In the genomic region with DNA sequence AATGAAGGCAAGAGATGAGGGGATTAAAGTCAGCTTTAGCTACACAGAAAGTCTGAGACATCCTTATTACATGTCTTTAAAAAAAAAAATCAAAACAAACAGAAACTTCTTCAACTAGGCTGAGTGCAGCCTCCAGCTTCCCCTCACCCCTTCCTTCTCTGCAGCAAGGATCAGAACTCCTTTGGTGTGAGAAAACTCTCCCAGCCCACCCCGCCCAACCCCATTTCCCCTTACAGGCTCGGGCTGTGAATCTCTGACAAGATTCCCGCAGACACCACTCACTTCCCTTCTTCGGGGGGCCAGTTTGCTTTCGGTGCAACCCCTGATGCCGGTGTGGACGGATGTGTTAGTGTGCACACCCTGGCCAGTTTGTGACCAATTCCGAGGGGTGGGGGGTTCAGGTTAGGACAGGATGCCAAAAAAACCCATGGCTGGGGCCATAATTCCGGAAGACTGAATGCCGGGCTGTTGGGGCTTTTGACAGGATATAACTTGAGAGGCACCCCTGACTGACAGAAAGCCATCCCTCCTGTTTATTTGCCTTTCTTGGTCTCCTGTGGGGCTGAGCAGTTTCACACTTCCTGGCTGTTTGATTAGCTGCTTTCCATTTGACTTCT, we compare ENCODE assay signal across 10 mouse cellular contexts. TPM values are rescaled to one million over a fixed set of nuclear protein-coding genes. Genes with fewer than 3 reads are reported as not detected.
DNase-seq lines count a peak whose midpoint lies in the region; ATAC-seq and TF ChIP-seq lines count a peak whose summit lies in the region.
"Had no signal": no experiment of that assay in that cellular context is flagged by ENCODE, and none has a peak within 500 bp of the region (broad histone marks: within the 10 kb centered on the region; RNA-seq: fewer than 3 reads in every experiment).

No protein-coding gene starts in this region.

- H3K4me2 ChIP-seq in lung, embryonic 15.5 days, result peak overlapping the region; percentile 49
- peak overlapping the region; percentile 50 for H3K4me2 ChIP-seq in intestine, embryonic 16.5 days (ENCODE audit: low read depth, low read length)
- 0 out of 2 replicates have a peak overlapping the region, but pooled peaks have one; percentile 11 for H3K4me2 ChIP-seq in neural tube, embryonic 13.5 days

- no peaks in the 10 kb centered on the region for H3K36me3 ChIP-seq in lung, embryonic 15.5 days
- H3K36me3 ChIP-seq in intestine, embryonic 16.5 days (ENCODE audit: control insufficient read depth, insufficient read depth, low read length), result no peaks in the 10 kb centered on the region
- no peaks in the 10 kb centered on the region for H3K36me3 ChIP-seq in neural tube, embryonic 13.5 days

- ATAC-seq in lung, embryonic 15.5 days (ENCODE audit: borderline replicate concordance, extremely low read depth, low FRiP score, low TSS enrichment), result no peak
- ATAC-seq in common myeloid progenitor, adult 5-6 weeks (replicated peaks; ENCODE audit: low read depth, poor library complexity, severe bottlenecking), result peak; percentile 62
- ATAC-seq in intestine, embryonic 16.5 days, result no peak
- no peak for ATAC-seq in neural tube, embryonic 13.5 days (ENCODE audit: low read depth)
- ATAC-seq: midbrain, embryonic 16.5 days had no signal

- H3K9me3 ChIP-seq in lung, embryonic 15.5 days, result no peaks in the 10 kb centered on the region
- no peaks in the 10 kb centered on the region for H3K9me3 ChIP-seq in intestine, embryonic 16.5 days (ENCODE audit: control insufficient read depth, low read length)
- no peaks in the 10 kb centered on the region for H3K9me3 ChIP-seq in neural tube, embryonic 13.5 days

- peaks cover 4% of the 10 kb centered on the region; the same call in 1 of the 2 replicates for H3K4me1 ChIP-seq in lung, embryonic 15.5 days
- H3K4me1 ChIP-seq in lung, adult 2 months (ENCODE audit: control insufficient read depth, insufficient read depth, low read length), result no peaks in the 10 kb centered on the region; the same call in 1 of the 2 replicates
- H3K4me1 ChIP-seq in intestine, embryonic 16.5 days (ENCODE audit: control insufficient read depth, insufficient read depth, low read length), result peaks cover 4% of the 10 kb centered on the region; the same call in 1 of the 2 replicates
- no peaks in the 10 kb centered on the region for H3K4me1 ChIP-seq in neural tube, embryonic 13.5 days (replicated peaks)

- no peak overlapping the region for H3K27ac ChIP-seq in lung, embryonic 15.5 days
- H3K27ac ChIP-seq in intestine, embryonic 16.5 days (ENCODE audit: low read length), result no peak overlapping the region
- H3K27ac ChIP-seq in neural tube, embryonic 13.5 days (replicated peaks), result no peak overlapping the region

- 6% methylated on average over 10 of the region's 10 CpGs for WGBS in lung, embryonic 15.5 days
- WGBS in lung, adult 2 months, result 7% methylated on average over 10 of the region's 10 CpGs
- WGBS in intestine, embryonic 16.5 days, result 21% methylated on average over 10 of the region's 10 CpGs
- WGBS in neural tube, embryonic 13.5 days, result 54% methylated on average over 10 of the region's 10 CpGs

- peak overlapping the region; percentile 16; the same call in 1 of the 2 replicates for H3K4me3 ChIP-seq in lung, embryonic 15.5 days
- no peak overlapping the region for H3K4me3 ChIP-seq in lung, adult 2 months (replicated peaks; ENCODE audit: extremely low read depth, low read depth, low read length)
- H3K4me3 ChIP-seq in intestine, embryonic 16.5 days (ENCODE audit: low read length), result peak overlapping the region; percentile 20
- no peak overlapping the region; the same call in 1 of the 2 replicates for H3K4me3 ChIP-seq in neural tube, embryonic 13.5 days

- no peak for TF ChIP-seq POLR2A in lung, adult 2 months (IDR thresholded peaks at IDR 0.05; ENCODE audit: borderline replicate concordance, extremely low read depth, low read depth, low read length)

- H3K27me3 ChIP-seq in lung, embryonic 15.5 days, result no peaks in the 10 kb centered on the region
- H3K27me3 ChIP-seq in intestine, embryonic 16.5 days (replicated peaks; ENCODE audit: control insufficient read depth, insufficient read depth, low read length), result no peaks in the 10 kb centered on the region
- no peaks in the 10 kb centered on the region for H3K27me3 ChIP-seq in neural tube, embryonic 13.5 days

- no peak overlapping the region for H3K9ac ChIP-seq in lung, embryonic 15.5 days
- H3K9ac ChIP-seq in intestine, embryonic 16.5 days (ENCODE audit: low read depth, low read length), result peak overlapping the region; percentile 39; the same call in 1 of the 2 replicates
- no peak overlapping the region for H3K9ac ChIP-seq in neural tube, embryonic 13.5 days

- TF ChIP-seq CTCF in lung, adult 2 months (IDR thresholded peaks at IDR 0.05; ENCODE audit: insufficient read depth, low read length), result no peak

- no peak for DNase-seq in lung, adult 2 months
- no peak for DNase-seq in layer of hippocampus, adult 8-10 months (ENCODE audit: low spot score in 2 of 2)
- DNase-seq in adrenal gland, adult 8-10 months, result no peak
- no peak for DNase-seq in kidney, postnatal 25 days
- DNase-seq: kidney, postnatal 36 days had no signal

RNA-seq across cellular contexts. Expression of gene Lrrc43, which starts 18.2 kb away (rescaled TPM):
- polyA plus RNA-seq in lung, embryonic 15.5 days (2015; fragmentation: Nextera tagmentation; extraction: Ambion mirVana), result 0.60 and 0.65 TPM in 2 replicates
- polyA plus RNA-seq in lung, adult 2 months (2012; rRNA removed), result 3.4 and 3.8 TPM in 2 replicates
- total RNA-seq in common myeloid progenitor, adult 5-6 weeks (2017), result not detected in 2 replicates
- polyA plus RNA-seq in intestine, embryonic 16.5 days (2015; fragmentation: Nextera tagmentation; extraction: Ambion mirVana), result not detected in 2 replicates
- 0.10 TPM in 1 of 2 replicates, not detected in the other for polyA plus RNA-seq in neural tube, embryonic 13.5 days (2015; fragmentation: Nextera tagmentation; extraction: Ambion mirVana)
- under 1 TPM; 0.72 to 0.93 (median 0.85) TPM for total RNA-seq in layer of hippocampus, adult 8-10 months (2022)
- total RNA-seq in adrenal gland, adult 8-10 months (2022), result not detected

RNA-seq across cellular contexts. Expression of gene Il31, which starts 18.4 kb away (rescaled TPM):
- polyA plus RNA-seq in lung, embryonic 15.5 days (2015; fragmentation: Nextera tagmentation; extraction: Ambion mirVana), result not detected in 2 replicates
- not detected in 2 replicates for polyA plus RNA-seq in lung, adult 2 months (2012; rRNA removed)
- total RNA-seq in common myeloid progenitor, adult 5-6 weeks (2017), result not detected in 2 replicates
- polyA plus RNA-seq in intestine, embryonic 16.5 days (2015; fragmentation: Nextera tagmentation; extraction: Ambion mirVana), result not detected in 2 replicates
- polyA plus RNA-seq in neural tube, embryonic 13.5 days (2015; fragmentation: Nextera tagmentation; extraction: Ambion mirVana), result not detected in 2 replicates
- total RNA-seq in layer of hippocampus, adult 8-10 months (2022), result not detected
- not detected for total RNA-seq in adrenal gland, adult 8-10 months (2022)
- polyA plus RNA-seq: midbrain, embryonic 16.5 days had no signal

RNA-seq across cellular contexts. Expression of gene B3gnt4, which starts 39.4 kb away (rescaled TPM):
- 0.40 and 0.54 TPM in 2 replicates for polyA plus RNA-seq in lung, embryonic 15.5 days (2015; fragmentation: Nextera tagmentation; extraction: Ambion mirVana)
- 5.8 and 8.5 TPM in 2 replicates for polyA plus RNA-seq in lung, adult 2 months (2012; rRNA removed)
- 0.14 TPM in 1 of 2 replicates, not detected in the other for total RNA-seq in common myeloid progenitor, adult 5-6 weeks (2017)
- polyA plus RNA-seq in intestine, embryonic 16.5 days (2015; fragmentation: Nextera tagmentation; extraction: Ambion mirVana), result 0.13 and 0.49 TPM in 2 replicates
- 1.3 and 1.5 TPM in 2 replicates for polyA plus RNA-seq in neural tube, embryonic 13.5 days (2015; fragmentation: Nextera tagmentation; extraction: Ambion mirVana)
- total RNA-seq in layer of hippocampus, adult 8-10 months (2022), result 1 to 10 TPM in 3 of 4 experiments, under 1 TPM in 1; 0.55 to 1.9 (median 1.3) TPM
- total RNA-seq in adrenal gland, adult 8-10 months (2022), result under 1 TPM; 0.29 to 0.52 (median 0.40) TPM

RNA-seq across cellular contexts. Expression of gene Diablo, which starts 53.1 kb away (rescaled TPM):
- 109 and 115 TPM in 2 replicates for polyA plus RNA-seq in lung, embryonic 15.5 days (2015; fragmentation: Nextera tagmentation; extraction: Ambion mirVana)
- polyA plus RNA-seq in lung, adult 2 months (2012; rRNA removed), result 37.4 and 58.4 TPM in 2 replicates
- 38.3 and 60.5 TPM in 2 replicates for total RNA-seq in common myeloid progenitor, adult 5-6 weeks (2017)
- 87.7 and 89.7 TPM in 2 replicates for polyA plus RNA-seq in intestine, embryonic 16.5 days (2015; fragmentation: Nextera tagmentation; extraction: Ambion mirVana)
- 128 and 137 TPM in 2 replicates for polyA plus RNA-seq in neural tube, embryonic 13.5 days (2015; fragmentation: Nextera tagmentation; extraction: Ambion mirVana)
- total RNA-seq in layer of hippocampus, adult 8-10 months (2022), result 10 to 100 TPM; 29.8 to 34.4 (median 31.1) TPM
- total RNA-seq in adrenal gland, adult 8-10 months (2022), result 10 to 100 TPM; 86.9 to 99.4 (median 88.5) TPM

RNA-seq across cellular contexts. Expression of gene Gm49027, which starts 54.4 kb away (rescaled TPM):
- 0.36 and 1.3 TPM in 2 replicates for polyA plus RNA-seq in lung, embryonic 15.5 days (2015; fragmentation: Nextera tagmentation; extraction: Ambion mirVana)
- 14.2 and 15.2 TPM in 2 replicates for polyA plus RNA-seq in lung, adult 2 months (2012; rRNA removed)
- not detected in 2 replicates for total RNA-seq in common myeloid progenitor, adult 5-6 weeks (2017)
- 10.0 and 11.2 TPM in 2 replicates for polyA plus RNA-seq in intestine, embryonic 16.5 days (2015; fragmentation: Nextera tagmentation; extraction: Ambion mirVana)
- polyA plus RNA-seq in neural tube, embryonic 13.5 days (2015; fragmentation: Nextera tagmentation; extraction: Ambion mirVana), result 10.4 and 21.5 TPM in 2 replicates
- total RNA-seq in layer of hippocampus, adult 8-10 months (2022), result 1 to 10 TPM; 4.2 to 7.8 (median 5.3) TPM
- 10 to 100 TPM in 2 of 4 experiments, 1 to 10 TPM in 2; 5.9 to 22.1 (median 11.8) TPM for total RNA-seq in adrenal gland, adult 8-10 months (2022)

Comparison
In these comparisons a context has a peak if more than half of its experiments do, and no peak if none do; other contexts are left out.
1. H3K4me3 ChIP-seq: peak in lung, embryonic 15.5 days (single experiment) and intestine, embryonic 16.5 days (single experiment); none in lung, adult 2 months (single experiment) and neural tube, embryonic 13.5 days (single experiment).
2. Peak in every context shown above with its lines, with median percentiles within 50 percentile points of each other: H3K4me2 ChIP-seq.